Mouse (Mus musculus) kidney, postnatal 4 days (tissue): Measurements from ENCODE around the gene Spaca5.

ENCODE experiments used
- DNase-seq, 2 experiments: peaks; one replicate each; pipeline ENCODE4 v3.0.0; 2021; ENCODE audit warnings: mixed read lengths in 2 of 2

Gene Spaca5

GRCm38 (mm10) chrX:21068106-21068505 is at the start of gene Spaca5:
Gene Spaca5, plus strand, starts transcription at chrX:21068406.
- DNase-seq: no peak

GRCm38 (mm10) chrX:21061460-21061859 is 6.7 kb upstream of the Spaca5 start:
- DNase-seq: peak in 1 of 2 experiments; percentile 22

GRCm38 (mm10) chrX:21061866-21062543 is 6.2 kb upstream of the Spaca5 start, which contains the start of gene Zfp182:
Gene Zfp182, minus strand, starts transcription at chrX:21062316.
- DNase-seq: peak; percentile 83 to 89

GRCm38 (mm10) chrX:21062544-21062890 is 5.7 kb upstream of the Spaca5 start:
- no peak for DNase-seq

- no peak for DNase-seq
Measured at GRCm38 (mm10) chrX:21088645-21088982, 20.4 kb downstream of the Spaca5 start.

- peak; percentile 67 to 81 for DNase-seq
Measured at GRCm38 (mm10) chrX:21088983-21089866, 21.0 kb downstream of the Spaca5 start, which contains the start of gene Zfp300. Gene Zfp300, minus strand, starts transcription at chrX:21089527.

GRCm38 (mm10) chrX:21089867-21090239 is 21.6 kb downstream of the Spaca5 start:
- peak in 1 of 2 experiments; percentile 0 for DNase-seq

- DNase-seq: no peak
Measured at GRCm38 (mm10) chrX:21115520-21115919, 47.3 kb downstream of the Spaca5 start, which contains the start of gene Ssxa1. Gene Ssxa1, plus strand, starts transcription at chrX:21115820.
